Mouse (Mus musculus): ENCODE data around the gene Rtcb. TPM values are rescaled to one million over a fixed set of nuclear protein-coding genes. Genes with fewer than 3 reads are reported as not detected.

Rtcb gene
- 159 TPM for polyA plus RNA-seq (2017; shearing (Covaris generic))

GRCm38 (mm10) chr10:85957464-85957950 lies at the start of gene Rtcb:
TSS of gene Rtcb (minus strand) at chr10:85957823.

GRCm38 (mm10) chr10:85927676-85928445 lies 29.8 kb downstream of the Rtcb start, which contains the start of gene Ascl4:
TSS of gene Ascl4 (plus strand) at chr10:85927681.

GRCm38 (mm10) chr10:85916498-85917309 lies 40.9 kb downstream of the Rtcb start, which contains the start of gene Prdm4:
TSS of gene Prdm4 (minus strand) at chr10:85917142.

Other genes with a start within 250 kb of the Rtcb start
- gene Pwp1, start 128.3 kb downstream of the Rtcb start, polyA plus RNA-seq (2017; shearing (Covaris generic)), result 69.2 TPM
- 2.9 TPM for gene Prdm4, start 40.7 kb downstream of the Rtcb start, polyA plus RNA-seq (2017; shearing (Covaris generic))
- gene Ascl4, start 30.1 kb downstream of the Rtcb start, polyA plus RNA-seq (2017; shearing (Covaris generic)), result not detected
- gene Bpifc, start 54.1 kb upstream of the Rtcb start, polyA plus RNA-seq (2017; shearing (Covaris generic)), result not detected
- 42.8 TPM for gene Fbxo7, start 64.1 kb upstream of the Rtcb start, polyA plus RNA-seq (2017; shearing (Covaris generic))